Mouse (Mus musculus) embryo, embryonic 9.5 days (tissue): ENCODE measurements around the gene Pi4k2b.
"Not testable (repeated sequence)": the region's sequence is repeated elsewhere in the genome, so short reads cannot be mapped to it uniquely, and the experiment has no call there.

ENCODE experiments used
- DNase-seq: peaks from one replicate; pipeline ENCODE4 v3.0.0-alpha.2; 2017; ENCODE audit errors: extremely low spot score

The Pi4k2b gene

GRCm38 (mm10) chr5:52741391-52742111 lies at the start of gene Pi4k2b:
Gene Pi4k2b (plus strand): TSS chr5:52741574.
- peak; percentile 91 for DNase-seq

- DNase-seq: no peak
Measured at GRCm38 (mm10) chr5:52697291-52697690, 44.1 kb upstream of the Pi4k2b start.

- DNase-seq: not testable (repeated sequence)
Measured at GRCm38 (mm10) chr5:52697882-52698440, 43.4 kb upstream of the Pi4k2b start.

- DNase-seq: no peak
Measured at GRCm38 (mm10) chr5:52704562-52704961, 36.8 kb upstream of the Pi4k2b start.

- no peak for DNase-seq
Measured at GRCm38 (mm10) chr5:52712704-52713103, 28.7 kb upstream of the Pi4k2b start.

- DNase-seq: no peak
Measured at GRCm38 (mm10) chr5:52716742-52717448, 24.5 kb upstream of the Pi4k2b start.

- DNase-seq: no peak
Measured at GRCm38 (mm10) chr5:52721003-52721402, 20.4 kb upstream of the Pi4k2b start.

- no peak for DNase-seq
Measured at GRCm38 (mm10) chr5:52727747-52728146, 13.6 kb upstream of the Pi4k2b start.

- no peak for DNase-seq
Measured at GRCm38 (mm10) chr5:52732811-52733210, 8.6 kb upstream of the Pi4k2b start.

- DNase-seq: no peak
Measured at GRCm38 (mm10) chr5:52736046-52736445, 5.3 kb upstream of the Pi4k2b start.

GRCm38 (mm10) chr5:52742112-52742813 lies 889 bp downstream of the Pi4k2b start:
- DNase-seq: peak; percentile 66

GRCm38 (mm10) chr5:52743231-52743630 lies 1.9 kb downstream of the Pi4k2b start:
- DNase-seq: no peak

GRCm38 (mm10) chr5:52746920-52747319 lies 5.5 kb downstream of the Pi4k2b start:
- DNase-seq: no peak

- DNase-seq: no peak
Measured at GRCm38 (mm10) chr5:52748732-52749131, 7.4 kb downstream of the Pi4k2b start.

GRCm38 (mm10) chr5:52753146-52753545 lies 11.8 kb downstream of the Pi4k2b start:
- DNase-seq: no peak

- no peak for DNase-seq
Measured at GRCm38 (mm10) chr5:52754196-52754595, 12.8 kb downstream of the Pi4k2b start.

- DNase-seq: no peak
Measured at GRCm38 (mm10) chr5:52755337-52755736, 14.0 kb downstream of the Pi4k2b start.

GRCm38 (mm10) chr5:52755989-52756388 lies 14.6 kb downstream of the Pi4k2b start:
- DNase-seq: no peak

GRCm38 (mm10) chr5:52762586-52762985 lies 21.2 kb downstream of the Pi4k2b start:
- no peak for DNase-seq

GRCm38 (mm10) chr5:52774267-52774666 lies 32.9 kb downstream of the Pi4k2b start:
- DNase-seq: no peak

GRCm38 (mm10) chr5:52775237-52775636 lies 33.9 kb downstream of the Pi4k2b start, which contains the start of gene Zcchc4:
Gene Zcchc4 (plus strand): TSS chr5:52775409.
- DNase-seq: no peak
